Mouse (Mus musculus): ENCODE measurements at regions not wholly inside any gene's neighbourhood (a gene's known extent, or its start where the extent isn't known, plus 50 kb on each side); places are given as distances from the start of the nearest gene placed in this dataset.

DNA sequence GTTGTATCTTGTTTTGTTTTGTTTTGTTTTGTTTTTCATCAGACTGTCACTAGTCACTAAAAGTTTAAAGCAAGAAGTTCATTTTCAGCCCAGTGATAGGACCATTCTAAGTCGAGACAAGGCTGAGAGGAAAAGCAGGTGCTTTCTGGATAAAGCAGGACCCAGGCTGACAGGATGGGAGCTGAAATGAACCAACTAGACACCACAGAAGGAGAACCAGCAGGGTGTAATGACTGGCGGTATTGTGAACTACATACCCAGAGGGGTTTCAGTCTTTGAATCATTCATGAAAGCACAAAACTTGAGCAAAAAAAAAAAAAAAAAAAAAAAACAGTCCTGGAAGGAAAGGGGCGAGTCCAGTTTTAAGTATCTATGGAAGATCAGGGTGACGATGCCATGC is 75.9 kb upstream of the Tenm4 start:
- Histone ChIP-seq H3K4me1 (ENCODE audit: control insufficient read depth in 1 of 2, insufficient read depth in 2 of 2) (no peaks in the 10 kb centered on the region), H3K4me3 (replicated peaks in 1 of 3; ENCODE audit: low read depth in 2 of 3, low read length in 2 of 3, poor library complexity in 1 of 3) (no peak overlapping the region), H3K9me3 (replicated peaks; ENCODE audit: low read length) (peaks cover 2% of the 10 kb centered on the region), H3K27me3 (replicated peaks) (peaks cover 21% of the 10 kb centered on the region), H3K27ac (ENCODE audit: insufficient read depth, low read depth) (no peak overlapping the region), H3K79me2 (replicated peaks; ENCODE audit: control insufficient read depth, extremely low read depth, insufficient read depth, poor library complexity, severe bottlenecking) (no peaks in the 10 kb centered on the region), H3K4me2 (ENCODE audit: insufficient read depth, low read depth, poor library complexity, severe bottlenecking) (no peak overlapping the region), H3K36me3 (replicated peaks in 1 of 2; ENCODE audit: control insufficient read depth in 1 of 2, insufficient read depth in 1 of 2, low read length in 1 of 2) (no peaks in the 10 kb centered on the region), H3K9ac (ENCODE audit: insufficient read depth, low read depth) (no peak overlapping the region)
- no peak for TF ChIP-seq SIN3A (IDR thresholded peaks at IDR 0.05; ENCODE audit: low read length)
- TF ChIP-seq EP300 (IDR thresholded peaks at IDR 0.05; ENCODE audit: low read length) = no peak
- TF ChIP-seq SMC3 (IDR thresholded peaks at IDR 0.05; ENCODE audit: low read depth, low read length) = no peak
- no peak for TF ChIP-seq E2F4 (IDR thresholded peaks at IDR 0.05; ENCODE audit: insufficient replicate concordance, low read depth, low read length)
- dilution Hi-C loops (cut with MboI; ENCODE audit: extremely low pct_ligation_motif_present, extremely low pct_unique_long_range_greater_than_20kb, low sequenced_read_pairs) (no loop called here), in situ Hi-C loops (cut with MboI; ENCODE audit: low pct_ligation_motif_present, low pct_unique_long_range_greater_than_20kb, low sequenced_read_pairs) (no loop called here)
- DNase-seq (ENCODE audit: extremely low read depth) = no peak

DNA sequence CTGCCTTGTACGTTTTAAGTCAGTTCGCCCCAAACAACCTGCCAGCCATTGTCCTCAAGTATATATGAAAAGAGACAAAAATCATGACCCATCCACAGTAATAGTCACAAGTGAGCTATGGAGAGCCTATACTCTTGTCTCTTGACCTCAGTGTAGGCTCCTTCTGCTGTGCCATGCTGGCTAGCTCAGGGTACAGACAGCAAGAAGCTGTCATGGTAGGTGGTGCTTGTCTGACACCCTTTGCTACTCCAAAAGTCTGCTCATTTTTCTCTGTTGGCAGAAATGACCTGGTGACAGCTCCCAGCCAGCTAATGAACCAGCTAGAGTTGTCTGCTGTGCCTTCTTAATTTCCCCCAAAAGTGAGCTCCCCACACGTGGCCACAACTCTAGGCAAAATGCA is 75.3 kb upstream of the Tenm4 start:
- peaks cover 2% of the 10 kb centered on the region for H3K9me3 ChIP-seq (replicated peaks; ENCODE audit: low read length)
- dilution Hi-C loops (cut with MboI; ENCODE audit: extremely low pct_ligation_motif_present, extremely low pct_unique_long_range_greater_than_20kb, low sequenced_read_pairs) (no loop called here), in situ Hi-C loops (cut with MboI; ENCODE audit: low pct_ligation_motif_present, low pct_unique_long_range_greater_than_20kb, low sequenced_read_pairs) (no loop called here)
- no peaks in the 10 kb centered on the region for H3K79me2 ChIP-seq (replicated peaks; ENCODE audit: control insufficient read depth, extremely low read depth, insufficient read depth, poor library complexity, severe bottlenecking)
- H3K4me2 ChIP-seq (ENCODE audit: insufficient read depth, low read depth, poor library complexity, severe bottlenecking) = no peak overlapping the region
- H3K27me3 ChIP-seq (replicated peaks) = peaks cover 21% of the 10 kb centered on the region
- no peak for DNase-seq (ENCODE audit: extremely low read depth)
- H3K27ac ChIP-seq (ENCODE audit: insufficient read depth, low read depth) = no peak overlapping the region
- H3K4me1 ChIP-seq (ENCODE audit: control insufficient read depth in 1 of 2, insufficient read depth in 2 of 2) = no peaks in the 10 kb centered on the region
- H3K4me3 ChIP-seq (replicated peaks in 1 of 3; ENCODE audit: low read depth in 2 of 3, low read length in 2 of 3, poor library complexity in 1 of 3) = no peak overlapping the region
- H3K36me3 ChIP-seq (replicated peaks in 1 of 2; ENCODE audit: control insufficient read depth in 1 of 2, insufficient read depth in 1 of 2, low read length in 1 of 2) = no peaks in the 10 kb centered on the region
- TF ChIP-seq MAZ (IDR thresholded peaks at IDR 0.05; ENCODE audit: low read depth, low read length) = no peak
- no peak for TF ChIP-seq RAD21 (IDR thresholded peaks at IDR 0.05; ENCODE audit: low read depth, low read length)
- no peak for TF ChIP-seq ZMIZ1 (IDR thresholded peaks at IDR 0.05; ENCODE audit: low read depth, low read length)
- no peak for TF ChIP-seq MEF2A (IDR thresholded peaks at IDR 0.05; ENCODE audit: borderline replicate concordance, low read depth, low read length)
- TF ChIP-seq SIN3A (IDR thresholded peaks at IDR 0.05; ENCODE audit: low read length) = no peak
- no peak for TF ChIP-seq E2F4 (IDR thresholded peaks at IDR 0.05; ENCODE audit: insufficient replicate concordance, low read depth, low read length)
- no peak for TF ChIP-seq NRF1 (IDR thresholded peaks at IDR 0.05; ENCODE audit: low read depth, low read length)
- TF ChIP-seq ZNF384 (IDR thresholded peaks at IDR 0.05; ENCODE audit: low read depth, low read length) = no peak
- no peak for TF ChIP-seq JUND (conservative IDR thresholded peaks at IDR 0.05; ENCODE audit: low read depth, low read length)
- no peak for TF ChIP-seq TCF12 (IDR thresholded peaks at IDR 0.05; ENCODE audit: low read depth, low read length)
- no peak for TF ChIP-seq NELFE (IDR thresholded peaks at IDR 0.05; ENCODE audit: low read depth, low read length)
- no peak for TF ChIP-seq CHD1 (IDR thresholded peaks at IDR 0.05; ENCODE audit: low read depth, low read length)
- TF ChIP-seq HCFC1 (IDR thresholded peaks at IDR 0.05; ENCODE audit: low read depth, low read length) = no peak
- no peak for TF ChIP-seq BHLHE40 (IDR thresholded peaks at IDR 0.05; ENCODE audit: low read depth, low read length)
- no peak for TF ChIP-seq CTCF (conservative IDR thresholded peaks at IDR 0.05 in 1 of 2, IDR thresholded peaks at IDR 0.05 in 1 of 2; ENCODE audit: low read depth in 2 of 2, low read length in 2 of 2)
- TF ChIP-seq JUN (IDR thresholded peaks at IDR 0.05; ENCODE audit: insufficient read depth, low read depth, low read length) = no peak
- TF ChIP-seq SMC3 (IDR thresholded peaks at IDR 0.05; ENCODE audit: low read depth, low read length) = no peak
- no peak for TF ChIP-seq POLR2A (IDR thresholded peaks at IDR 0.05; ENCODE audit: low read depth, low read length)
- H3K9ac ChIP-seq (ENCODE audit: insufficient read depth, low read depth) = no peak overlapping the region
